Mouse (Mus musculus) midbrain, embryonic 12.5 days (tissue): ENCODE data around the gene Creb3l2. TPM values are rescaled to one million over a fixed set of nuclear protein-coding genes. Genes with fewer than 3 reads are reported as not detected.

Experiments
- polyA plus RNA-seq: library from polyadenylated mRNA; unstranded; fragments of >200 nt; fragmentation: Nextera tagmentation; extraction: Ambion mirVana; gene quantifications from 2 replicates; pipeline ENCODE4 v1.2.1, GENCODE M21; 2016

Gene Creb3l2
- polyA plus RNA-seq, 1 experiment from 2014 or later: 7.2 TPM

Other genes starting within 250 kb of the Creb3l2 start
- 4.3 and 5.3 TPM in 2 replicates for gene Dgki, start 142.0 kb downstream of the Creb3l2 start, polyA plus RNA-seq
- not detected in 2 replicates for gene Akr1d1, start 88.0 kb upstream of the Creb3l2 start, polyA plus RNA-seq